Mouse (Mus musculus) small intestine, adult 2 months (tissue): ENCODE data around the gene Pon2. TPM values are rescaled to one million over a fixed set of nuclear protein-coding genes. Genes with fewer than 3 reads are reported as not detected.
"Not testable (repeated sequence)": the region's sequence is repeated elsewhere in the genome, so short reads cannot be mapped to it uniquely, and the experiment has no call there.

Experiments
- H3K27ac ChIP-seq: fragments of 200-500 bp; 2 replicates; pipeline ENCODE4 v1.5.1; 2012; ENCODE audit warnings: low read depth, low read length, control low read depth, inconsistent platforms; ENCODE audit not compliant: insufficient read depth
- H3K27me3 ChIP-seq: fragments of 200-500 bp; 2 replicates; pipeline ENCODE4 v1.6.1; 2012; ENCODE audit warnings: mild to moderate bottlenecking, moderate library complexity, low read length, inconsistent platforms; ENCODE audit not compliant: control insufficient read depth, insufficient read depth
- H3K36me3 ChIP-seq: fragments of 200-500 bp; 2 replicates; pipeline ENCODE4 v1.6.1; 2012; ENCODE audit warnings: mild to moderate bottlenecking, low read length, control low read depth, inconsistent platforms; ENCODE audit not compliant: control insufficient read depth, insufficient read depth
- H3K4me1 ChIP-seq: fragments of 200-500 bp; 2 replicates; pipeline ENCODE4 v1.6.1; 2012; ENCODE audit warnings: low read length, inconsistent platforms, mixed read lengths; ENCODE audit not compliant: control insufficient read depth, insufficient read depth, insufficient read length
- H3K4me3 ChIP-seq: fragments of 200-500 bp; 2 replicates; pipeline ENCODE4 v1.5.1; 2012; ENCODE audit warnings: low read depth, mild to moderate bottlenecking, control low read depth, inconsistent platforms, low read length, moderate library complexity
- CTCF ChIP-seq: fragments of 200-500 bp; IDR thresholded peaks from 2 replicates; pipeline ENCODE4 v1.5.1; 2012; ENCODE audit warnings: low read depth, mild to moderate bottlenecking, control low read depth, inconsistent platforms, low read length, moderate library complexity, mixed read lengths; ENCODE audit not compliant: insufficient replicate concordance, insufficient read length; ENCODE audit errors: extremely low read depth
- POLR2A ChIP-seq: fragments of 200-500 bp; IDR thresholded peaks from 2 replicates; pipeline ENCODE4 v1.6.1; 2012; ENCODE audit warnings: low read depth, mild to moderate bottlenecking, control low read depth, inconsistent platforms, low read length, moderate library complexity
- WGBS: fragments of 180-500 bp; shearing (Covaris S2); methylation state at CpG from one replicate; pipeline ENCODE4 v1.1.7; 2018; 5-methylcytosine and 5-hydroxymethylcytosine counted together
- polyA plus RNA-seq: library from polyadenylated mRNA; depleted of rRNA; stranded (reverse); fragments of >200 nt; gene quantifications from 2 replicates; pipeline ENCODE4 v1.2.3, GENCODE M21; 2012; rRNA removed

Gene Pon2
- polyA plus RNA-seq: 12.0 and 16.8 TPM in 2 replicates

- peak within 1 kb of the TSS; percentile 97 for H3K4me3 ChIP-seq
- peak within 1 kb of the TSS; percentile 94 for H3K27ac ChIP-seq
- TF ChIP-seq CTCF (0 out of 2 replicates have a peak, but pooled peaks have one; percentile 17), POLR2A (peak; percentile 93)
- H3K27me3 ChIP-seq: no peaks in the 10 kb centered on the region
- peaks cover 9% of the 10 kb centered on the region; the same call in 1 of the 2 replicates for H3K4me1 ChIP-seq
- WGBS: under 1% methylated on average over 47 of the region's 47 CpGs
- peaks cover 2% of the 10 kb centered on the region; the same call in 1 of the 2 replicates for H3K36me3 ChIP-seq
Observed at GRCm38 (mm10) chr6:5298092-5298554, at the start of gene Pon2. Gene Pon2 (minus strand): TSS chr6:5298455.

DNA sequence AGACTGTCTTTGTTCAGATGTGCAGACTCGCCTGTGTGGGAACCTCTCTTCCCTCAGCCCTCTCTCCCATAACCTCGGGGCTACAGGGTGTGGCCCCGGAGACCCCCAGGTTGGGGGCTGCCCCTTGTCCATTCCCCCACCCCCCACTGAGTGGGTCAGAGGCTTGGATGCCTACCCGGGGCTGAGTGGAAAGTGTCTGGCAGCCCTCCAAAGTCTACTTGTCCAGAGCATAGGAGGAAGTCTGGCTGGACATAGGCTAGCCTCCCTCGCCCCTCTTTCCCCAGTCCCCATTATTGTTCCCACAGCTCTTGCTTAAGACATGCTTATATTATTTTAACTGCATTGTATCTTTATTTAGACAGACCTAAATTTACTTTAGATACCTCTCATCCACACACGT lies 46.0 kb upstream of the Pon2 start:
- Histone ChIP-seq H3K4me3 (no peak overlapping the region), H3K4me1 (no peaks in the 10 kb centered on the region), H3K36me3 (no peaks in the 10 kb centered on the region), H3K27ac (no peak overlapping the region), H3K27me3 (no peaks in the 10 kb centered on the region)
- TF ChIP-seq POLR2A: no peak
- no peak for TF ChIP-seq CTCF
- WGBS: 51% methylated on average over 6 of the region's 6 CpGs

DNA sequence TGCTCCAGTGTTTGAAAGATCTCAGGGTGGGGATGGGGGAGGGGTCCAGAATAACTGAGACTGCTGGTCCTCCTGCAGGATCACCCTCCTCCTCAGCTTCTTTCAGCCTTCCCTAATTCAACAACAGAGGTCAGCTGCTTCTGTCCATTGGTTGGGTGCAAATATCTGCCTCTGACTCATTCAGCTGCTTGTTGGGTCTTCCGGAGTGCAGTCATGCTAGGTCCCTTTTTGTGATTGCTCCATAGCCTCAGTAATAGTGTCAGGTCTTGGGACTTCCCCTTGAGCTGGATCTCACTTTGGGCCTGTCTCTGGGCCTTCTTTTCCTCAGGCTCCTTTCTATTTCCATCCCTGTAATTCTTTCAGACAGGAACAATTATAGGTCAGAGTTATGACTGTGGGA lies 41.0 kb upstream of the Pon2 start:
- not testable (repeated sequence) for H3K36me3 ChIP-seq, H3K4me3 ChIP-seq, H3K4me1 ChIP-seq, H3K27ac ChIP-seq, H3K27me3 ChIP-seq
- WGBS: 88% methylated on average over 1 of the region's 1 CpGs

DNA sequence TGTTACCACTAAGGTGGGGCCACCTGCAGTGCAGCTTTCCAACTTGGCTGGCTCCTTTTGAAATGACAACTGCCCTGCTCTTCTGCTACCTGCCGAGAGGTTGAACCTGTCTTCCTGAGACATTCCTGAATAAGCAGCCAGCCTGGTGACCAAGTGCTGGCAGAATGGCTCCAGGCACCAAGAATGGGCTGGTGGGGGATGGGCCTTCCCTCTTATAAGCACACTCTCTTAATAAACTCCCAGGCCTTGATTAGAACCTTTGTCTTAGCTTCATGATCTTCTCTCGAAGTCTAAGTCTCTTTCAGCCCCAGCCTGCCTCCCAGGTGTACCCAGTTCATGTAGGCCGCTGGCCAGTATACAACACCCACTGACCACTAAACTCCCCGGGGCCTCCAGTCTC lies 40.5 kb upstream of the Pon2 start:
- H3K4me1 ChIP-seq, H3K4me3 ChIP-seq, H3K36me3 ChIP-seq, H3K27me3 ChIP-seq, H3K27ac ChIP-seq: not testable (repeated sequence)
- 87% methylated on average over 4 of the region's 4 CpGs for WGBS

- H3K36me3 ChIP-seq, H3K27me3 ChIP-seq, H3K4me1 ChIP-seq, H3K27ac ChIP-seq, H3K4me3 ChIP-seq: not testable (repeated sequence)
Observed at GRCm38 (mm10) chr6:5336016-5336415, 37.8 kb upstream of the Pon2 start.

- H3K4me1 ChIP-seq: no peaks in the 10 kb centered on the region
- no peaks in the 10 kb centered on the region for H3K36me3 ChIP-seq
- H3K4me3 ChIP-seq: no peak overlapping the region
- WGBS: 82% methylated on average over 5 of the region's 5 CpGs
- no peak overlapping the region for H3K27ac ChIP-seq
- no peaks in the 10 kb centered on the region for H3K27me3 ChIP-seq
- TF ChIP-seq CTCF (no peak), POLR2A (no peak)
Observed at GRCm38 (mm10) chr6:5334021-5334420, 35.8 kb upstream of the Pon2 start.

GRCm38 (mm10) chr6:5332560-5333150 lies 34.4 kb upstream of the Pon2 start:
- H3K27me3 ChIP-seq: no peaks in the 10 kb centered on the region
- 63% methylated on average over 3 of the region's 3 CpGs for WGBS
- TF ChIP-seq CTCF (no peak), POLR2A (no peak)
- H3K4me1 ChIP-seq: no peaks in the 10 kb centered on the region
- H3K27ac ChIP-seq: no peak overlapping the region
- H3K4me3 ChIP-seq: no peak overlapping the region
- no peaks in the 10 kb centered on the region for H3K36me3 ChIP-seq

- no peak for TF ChIP-seq POLR2A
- TF ChIP-seq CTCF: no peak
- H3K27me3 ChIP-seq: no peaks in the 10 kb centered on the region
- no peak overlapping the region for H3K4me3 ChIP-seq
- H3K4me1 ChIP-seq: no peaks in the 10 kb centered on the region
- no peak overlapping the region for H3K27ac ChIP-seq
- 81% methylated on average over 2 of the region's 2 CpGs for WGBS
- H3K36me3 ChIP-seq: no peaks in the 10 kb centered on the region
Observed at GRCm38 (mm10) chr6:5325122-5325521, 26.9 kb upstream of the Pon2 start.

DNA sequence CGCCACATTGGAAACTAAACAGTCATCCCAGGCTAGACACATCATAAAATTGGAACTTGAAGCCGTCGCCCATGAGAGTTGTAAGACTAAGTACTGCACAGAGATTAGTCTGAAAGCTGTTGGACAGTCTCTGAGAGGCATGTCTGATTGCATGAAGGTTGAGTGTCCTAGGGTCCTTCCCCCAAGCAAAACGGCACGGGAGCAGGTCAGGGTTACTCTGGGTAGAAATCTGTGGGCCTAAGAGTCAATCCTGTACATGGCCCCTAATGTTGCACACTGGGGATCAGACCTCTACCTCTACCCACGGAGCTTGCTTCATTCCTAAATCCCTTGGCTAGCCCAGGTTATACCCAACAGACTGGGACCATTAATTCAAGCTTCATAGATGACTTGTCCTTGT lies 25.8 kb upstream of the Pon2 start:
- H3K36me3 ChIP-seq, H3K27ac ChIP-seq, H3K4me1 ChIP-seq, H3K27me3 ChIP-seq, H3K4me3 ChIP-seq: not testable (repeated sequence)
- 92% methylated on average over 6 of the region's 6 CpGs for WGBS
